Mouse (Mus musculus) ES-E14 (cell line): Measurements from ENCODE around the gene Unc13c. TPM values are rescaled to one million over a fixed set of nuclear protein-coding genes. Genes with fewer than 3 reads are reported as not detected.

Source experiments
- DNase-seq: peaks from one replicate; pipeline ENCODE4 v3.0.0-alpha.2; 2013; ENCODE audit warnings: low read depth, low spot score
- H3K27ac ChIP-seq: 2 replicates; pipeline ENCODE4 v1.5.1; 2012; ENCODE audit warnings: low read depth, mild to moderate bottlenecking, low read length, moderate library complexity, mixed read lengths; ENCODE audit not compliant: poor library complexity, insufficient read depth, severe bottlenecking
- H3K36me3 ChIP-seq: 2 replicates; pipeline ENCODE4 v1.6.1; 2012; ENCODE audit warnings: mild to moderate bottlenecking, low read length, moderate library complexity, mixed read lengths; ENCODE audit not compliant: control insufficient read depth, poor library complexity, insufficient read depth, severe bottlenecking
- H3K4me1 ChIP-seq, 2 experiments: fragments of 150-350 bp in 1 of 2; sonication (generic) in 1 of 2; 2 replicates each; pipeline ENCODE4 v1.6.1; 2012; ENCODE audit warnings: low read length in 2 of 2, mild to moderate bottlenecking in 1 of 2, mixed read lengths in 1 of 2; ENCODE audit not compliant: control insufficient read depth in 2 of 2, insufficient read depth in 2 of 2, poor library complexity in 1 of 2
- H3K4me3 ChIP-seq, 2 experiments: fragments of 150-350 bp in 1 of 2; sonication (generic) in 1 of 2; 2 replicates each; pipeline ENCODE4 v1.5.1; 2012; ENCODE audit warnings: low read length in 2 of 2, low read depth in 1 of 2, mild to moderate bottlenecking in 1 of 2, mixed read lengths in 1 of 2; ENCODE audit not compliant: insufficient read depth in 1 of 2, poor library complexity in 1 of 2, severe bottlenecking in 1 of 2
- H3K9ac ChIP-seq: 2 replicates; pipeline ENCODE4 v1.6.1; 2012; ENCODE audit warnings: low read depth, mild to moderate bottlenecking, low read length, mixed read lengths; ENCODE audit not compliant: poor library complexity, insufficient read depth, severe bottlenecking
- H3K9me3 ChIP-seq: fragments of 150-350 bp; sonication (generic); 2 replicates; pipeline ENCODE4 v1.6.1; 2012; ENCODE audit warnings: low read depth, mild to moderate bottlenecking, low read length; ENCODE audit not compliant: control insufficient read depth, insufficient read depth
- CHD2 ChIP-seq: IDR thresholded peaks from 2 replicates; pipeline ENCODE4 v1.6.1; 2014; ENCODE audit warnings: mild to moderate bottlenecking, low read depth, low read length, inconsistent platforms
- HCFC1 ChIP-seq: IDR thresholded peaks from 2 replicates; pipeline ENCODE4 v1.6.1; 2012; ENCODE audit warnings: low read length, inconsistent platforms, borderline replicate concordance; ENCODE audit not compliant: insufficient read depth
- MAFK ChIP-seq: IDR thresholded peaks from 2 replicates; pipeline ENCODE4 v1.6.1; 2014; ENCODE audit warnings: mild to moderate bottlenecking, low read depth, low read length, inconsistent platforms; ENCODE audit not compliant: insufficient read depth
- ZC3H11A ChIP-seq: IDR thresholded peaks from 2 replicates; pipeline ENCODE4 v1.6.1; 2012; ENCODE audit warnings: low read depth, mild to moderate bottlenecking, inconsistent platforms, low read length, borderline replicate concordance
- ZNF384 ChIP-seq: IDR thresholded peaks from 2 replicates; pipeline ENCODE4 v1.6.1; 2012; ENCODE audit warnings: low read depth, low read length, inconsistent platforms
- in situ Hi-C, 2 experiments: fragments of 600-800 bp; cut with MboI; formaldehyde crosslinking; loops; one replicate each; pipeline ENCODE4 v1.15.1; 2025; ENCODE audit warnings: low sequenced_read_pairs in 2 of 2, inconsistent platforms in 1 of 2; ENCODE audit not compliant: unreplicated experiment in 2 of 2
- total RNA-seq: library from RNA; depleted of rRNA; stranded (reverse); fragments of 300-350 nt; gene quantifications from 2 replicates; pipeline ENCODE4 v1.2.3, GENCODE M21; 2012

Gene Unc13c
- total RNA-seq, 1 experiment, result under 0.01 TPM

GRCm38 (mm10) chr9:73724776-73725175, 244.0 kb downstream of the Unc13c start:
- Histone ChIP-seq H3K9ac (no peak overlapping the region), H3K27ac (no peak overlapping the region), H3K4me1 (no peaks in the 10 kb centered on the region), H3K9me3 (no peaks in the 10 kb centered on the region), H3K36me3 (no peaks in the 10 kb centered on the region), H3K4me3 (no peak overlapping the region)
- no peak for TF ChIP-seq HCFC1
- TF ChIP-seq MAFK, result no peak
- in situ Hi-C loops, result no loop called here
- no peak for DNase-seq

- in situ Hi-C loops, result no loop called here
- H3K9ac ChIP-seq, result no peak overlapping the region
- H3K4me1 ChIP-seq, result no peaks in the 10 kb centered on the region
- H3K27ac ChIP-seq, result no peak overlapping the region
- no peaks in the 10 kb centered on the region for H3K36me3 ChIP-seq
- DNase-seq, result no peak
- H3K9me3 ChIP-seq, result no peaks in the 10 kb centered on the region
- no peak overlapping the region for H3K4me3 ChIP-seq
- TF ChIP-seq ZNF384, result no peak
- no peak for TF ChIP-seq MAFK
- TF ChIP-seq HCFC1, result no peak
Observed at GRCm38 (mm10) chr9:73713508-73713907, 255.3 kb downstream of the Unc13c start.

- no peaks in the 10 kb centered on the region for H3K36me3 ChIP-seq
- H3K27ac ChIP-seq, result no peak overlapping the region
- H3K9me3 ChIP-seq, result no peaks in the 10 kb centered on the region
- in situ Hi-C loops, result no loop called here
- H3K9ac ChIP-seq, result no peak overlapping the region
- no peaks in the 10 kb centered on the region for H3K4me1 ChIP-seq
- no peak overlapping the region for H3K4me3 ChIP-seq
- TF ChIP-seq MAFK (no peak), ZNF384 (no peak), ZC3H11A (no peak), CHD2 (no peak), HCFC1 (no peak)
- no peak for DNase-seq
Observed at GRCm38 (mm10) chr9:73697103-73697502, 271.7 kb downstream of the Unc13c start.

GRCm38 (mm10) chr9:73681580-73681979, 287.2 kb downstream of the Unc13c start:
- TF ChIP-seq ZC3H11A (no peak), MAFK (no peak), CHD2 (no peak), HCFC1 (no peak), ZNF384 (no peak)
- Histone ChIP-seq H3K9me3 (no peaks in the 10 kb centered on the region), H3K4me3 (no peak overlapping the region), H3K4me1 (no peaks in the 10 kb centered on the region), H3K27ac (no peak overlapping the region), H3K36me3 (no peaks in the 10 kb centered on the region), H3K9ac (no peak overlapping the region)
- in situ Hi-C loops, result no loop called here
- no peak for DNase-seq

- no peaks in the 10 kb centered on the region for H3K4me1 ChIP-seq
- DNase-seq, result no peak
- H3K27ac ChIP-seq, result no peak overlapping the region
- no peak overlapping the region for H3K4me3 ChIP-seq
- no peaks in the 10 kb centered on the region for H3K36me3 ChIP-seq
- in situ Hi-C loops, result no loop called here
- no peak overlapping the region for H3K9ac ChIP-seq
- TF ChIP-seq ZC3H11A (no peak), HCFC1 (no peak), CHD2 (no peak), MAFK (no peak), ZNF384 (no peak)
- H3K9me3 ChIP-seq, result no peaks in the 10 kb centered on the region
Observed at GRCm38 (mm10) chr9:73680545-73681495, 287.9 kb downstream of the Unc13c start.
